8 mouse cellular contexts compared by ENCODE assay signal in the genomic region with DNA sequence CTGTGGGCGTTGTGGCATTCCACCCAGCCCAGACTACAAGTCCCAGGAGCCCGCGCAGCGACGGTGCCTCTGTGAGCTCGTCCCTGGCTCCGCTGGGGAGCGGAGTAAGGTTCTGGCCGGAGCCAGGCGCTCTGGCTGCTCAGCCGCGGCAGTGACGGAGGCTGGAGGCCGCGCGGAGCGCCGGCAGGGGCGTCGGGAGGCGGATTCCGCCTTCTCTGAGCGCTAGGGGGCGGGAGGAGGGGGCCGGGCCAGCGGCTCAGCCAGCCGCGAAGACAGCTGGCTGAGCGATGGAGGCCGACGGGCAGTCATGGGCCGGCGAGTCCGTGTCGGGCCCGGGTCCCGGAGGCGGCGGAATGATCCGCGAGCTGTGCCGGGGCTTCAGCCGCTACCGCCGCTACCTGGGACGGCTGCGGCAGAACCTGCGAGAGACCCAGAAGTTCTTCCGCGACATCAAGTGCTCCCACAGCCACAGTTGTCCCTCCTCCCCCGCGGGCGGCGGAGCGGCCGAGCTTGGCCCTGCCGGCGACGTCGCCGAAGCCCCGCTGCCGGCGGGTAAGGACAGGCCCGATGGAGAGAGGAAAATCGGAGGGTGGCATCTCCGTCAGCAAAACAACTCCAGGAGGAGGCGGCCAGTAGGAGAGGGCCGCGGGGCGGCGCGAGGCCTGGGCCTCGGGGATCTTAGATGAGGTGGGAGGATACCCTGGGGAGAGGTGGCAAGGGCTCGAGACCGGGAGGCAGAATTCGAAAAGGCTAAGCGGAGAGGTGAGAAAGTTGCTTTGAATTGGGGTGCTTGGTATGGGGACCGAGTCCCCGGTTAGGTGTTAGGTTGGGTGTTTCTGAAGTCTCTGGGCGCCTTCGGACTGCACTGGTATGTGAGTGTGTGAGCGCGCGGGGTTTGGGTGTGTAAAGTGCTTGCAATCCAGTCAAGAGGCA. TPM values are rescaled to one million over a fixed set of nuclear protein-coding genes. Genes with fewer than 3 reads are reported as not detected.
DNase-seq lines count a peak whose midpoint lies in the region; ATAC-seq and TF ChIP-seq lines count a peak whose summit lies in the region.

A gene (plus strand): TSS at position 237 of the 933 bp plus-strand sequence.

- WGBS in forebrain, embryonic 13.5 days: under 1% methylated on average over 82 of the region's 85 CpGs
- WGBS in large intestine, adult 2 months: under 1% methylated on average over 85 of the region's 85 CpGs
- WGBS in liver, postnatal 0 days (ENCODE audit: insufficient replicate concordance): under 1% methylated on average over 77 of the region's 85 CpGs
- under 1% methylated on average over 76 of the region's 85 CpGs for WGBS in neural tube, embryonic 14.5 days

- no peak for TF ChIP-seq POLR2A in ES-Bruce4 (IDR thresholded peaks at IDR 0.05; ENCODE audit: insufficient read depth, low read length)

- H3K9ac ChIP-seq in ES-Bruce4 (ENCODE audit: low read depth, poor library complexity, severe bottlenecking): peak within 1 kb of the TSS; percentile 87
- H3K9ac ChIP-seq in forebrain, embryonic 13.5 days: peak within 1 kb of the TSS; percentile 85
- H3K9ac ChIP-seq in liver, postnatal 0 days (replicated peaks): peak within 1 kb of the TSS; percentile 94
- H3K9ac ChIP-seq in neural tube, embryonic 14.5 days (replicated peaks; ENCODE audit: low read depth, low read length): peak within 1 kb of the TSS; percentile 75

- no peaks in the 10 kb centered on the region for H3K27me3 ChIP-seq in ES-Bruce4 (ENCODE audit: control insufficient read depth, insufficient read depth, low read length, poor library complexity, severe bottlenecking)
- H3K27me3 ChIP-seq in forebrain, embryonic 13.5 days: no peaks in the 10 kb centered on the region
- H3K27me3 ChIP-seq in liver, postnatal 0 days (ENCODE audit: insufficient read depth, low read length): no peaks in the 10 kb centered on the region
- no peaks in the 10 kb centered on the region for H3K27me3 ChIP-seq in neural tube, embryonic 14.5 days (ENCODE audit: control insufficient read depth, insufficient read depth, low read length)

- H3K4me2 ChIP-seq in forebrain, embryonic 13.5 days: peak within 1 kb of the TSS; percentile 80
- peak within 1 kb of the TSS; percentile 76 for H3K4me2 ChIP-seq in liver, postnatal 0 days (ENCODE audit: low read depth, low read length)
- peak within 1 kb of the TSS; percentile 76 for H3K4me2 ChIP-seq in neural tube, embryonic 14.5 days (ENCODE audit: low read depth, low read length)

- peak; percentile 96 for DNase-seq in heart, postnatal 10 days
- DNase-seq in large intestine, adult 2 months (ENCODE audit: low read depth, low spot score): peak; percentile 76
- DNase-seq in liver, postnatal 0 days: peak; percentile 93
- DNase-seq in testis, postnatal 10 days (ENCODE audit: low spot score): peak; percentile 89

- peak; percentile 100 for ATAC-seq in cerebellum, adult (ENCODE audit: insufficient number of reproducible peaks, low FRiP score, low TSS enrichment)
- ATAC-seq in forebrain, embryonic 13.5 days: peak; percentile 98
- ATAC-seq in liver, postnatal 0 days: peak; percentile 98
- ATAC-seq in neural tube, embryonic 14.5 days (ENCODE audit: low read depth): peak; percentile 98

- H3K36me3 ChIP-seq in ES-Bruce4 (ENCODE audit: control insufficient read depth, insufficient read depth, low read length, poor library complexity, severe bottlenecking): no peaks in the 10 kb centered on the region
- H3K36me3 ChIP-seq in forebrain, embryonic 13.5 days (ENCODE audit: poor library complexity, severe bottlenecking): no peaks in the 10 kb centered on the region
- no peaks in the 10 kb centered on the region for H3K36me3 ChIP-seq in liver, postnatal 0 days (replicated peaks; ENCODE audit: insufficient read depth, low read length)
- no peaks in the 10 kb centered on the region for H3K36me3 ChIP-seq in neural tube, embryonic 14.5 days (ENCODE audit: control insufficient read depth, insufficient read depth, low read length)

- TF ChIP-seq EP300 in ES-Bruce4 (IDR thresholded peaks at IDR 0.05; ENCODE audit: insufficient read depth, low read depth, low read length): no peak
- TF ChIP-seq EP300 in liver, postnatal 0 days (IDR thresholded peaks at IDR 0.05; ENCODE audit: low read depth): peak; percentile 7; the same call in 1 of the 2 replicates

- peak within 1 kb of the TSS; percentile 82 for H3K4me3 ChIP-seq in ES-Bruce4 (ENCODE audit: low read depth, low read length)
- H3K4me3 ChIP-seq in forebrain, embryonic 13.5 days: peak within 1 kb of the TSS; percentile 73
- H3K4me3 ChIP-seq in liver, postnatal 0 days (ENCODE audit: low read depth, low read length): peak within 1 kb of the TSS; percentile 86
- peak within 1 kb of the TSS; percentile 69 for H3K4me3 ChIP-seq in neural tube, embryonic 14.5 days (ENCODE audit: low read depth, low read length)

- intact Hi-C loops in heart, postnatal 10 days (cut with DNase I): loop anchor here (2.0 kb wide), 2 partner anchors 27 to 59 kb away; a partner anchor contains a TSS

- no peak for TF ChIP-seq CTCF in ES-Bruce4 (IDR thresholded peaks at IDR 0.05; ENCODE audit: low read depth, low read length)
- peak; percentile 82 for TF ChIP-seq CTCF in liver, postnatal 0 days (IDR thresholded peaks at IDR 0.05; ENCODE audit: low read depth)

- H3K27ac ChIP-seq in ES-Bruce4 (ENCODE audit: insufficient read depth, low read length): no peak within 1 kb of the TSS
- H3K27ac ChIP-seq in forebrain, embryonic 13.5 days: peak within 1 kb of the TSS; percentile 88
- peak within 1 kb of the TSS; percentile 94 for H3K27ac ChIP-seq in liver, postnatal 0 days (ENCODE audit: low read depth)
- peak within 1 kb of the TSS; percentile 90 for H3K27ac ChIP-seq in neural tube, embryonic 14.5 days (ENCODE audit: low read depth, low read length)

- no peaks in the 10 kb centered on the region for H3K9me3 ChIP-seq in ES-Bruce4 (replicated peaks; ENCODE audit: control insufficient read depth, insufficient read depth, low read length, poor library complexity, severe bottlenecking)
- H3K9me3 ChIP-seq in forebrain, embryonic 13.5 days (replicated peaks): no peaks in the 10 kb centered on the region
- no peaks in the 10 kb centered on the region for H3K9me3 ChIP-seq in liver, postnatal 0 days (ENCODE audit: low read length)
- H3K9me3 ChIP-seq in neural tube, embryonic 14.5 days (ENCODE audit: control insufficient read depth, low read length): no peaks in the 10 kb centered on the region

- H3K4me1 ChIP-seq in ES-Bruce4 (ENCODE audit: control insufficient read depth, insufficient read depth, low read length): no peaks in the 10 kb centered on the region
- H3K4me1 ChIP-seq in forebrain, embryonic 13.5 days: peaks cover 32% of the 10 kb centered on the region
- H3K4me1 ChIP-seq in liver, postnatal 0 days (ENCODE audit: insufficient read depth): peaks cover 23% of the 10 kb centered on the region
- peaks cover 9% of the 10 kb centered on the region for H3K4me1 ChIP-seq in neural tube, embryonic 14.5 days (ENCODE audit: control insufficient read depth, insufficient read depth, low read length)

RNA-seq across cellular contexts. Expression of the gene that starts here (rescaled TPM):
- polyA plus RNA-seq in ES-Bruce4 (2011; ENCODE audit: insufficient read depth, insufficient read length, low read depth, missing spikeins): 19.9 and 22.5 TPM in 2 replicates
- 10.5 and 12.5 TPM in 2 replicates for polyA plus RNA-seq in forebrain, embryonic 13.5 days (2015; fragmentation: Nextera tagmentation; extraction: Ambion mirVana)
- total RNA-seq in heart, postnatal 10 days (2021): 10 to 100 TPM; 19.7 to 24.7 TPM
- 2.5 and 4.0 TPM in 2 replicates for polyA plus RNA-seq in large intestine, adult 2 months (2012; rRNA removed)
- 2.3 and 2.9 TPM in 2 replicates for polyA plus RNA-seq in liver, postnatal 0 days (2015; fragmentation: Nextera tagmentation; extraction: Ambion mirVana)
- 9.5 and 12.7 TPM in 2 replicates for polyA plus RNA-seq in neural tube, embryonic 14.5 days (2014; fragmentation: Nextera tagmentation; extraction: Ambion mirVana)
